Mouse (Mus musculus) CD4-positive helper T cell, adult 2 months (primary cell): ENCODE data around the gene Rhot2.
A peak's percentile ranks its signal among the peaks of the same experiment; 100 is the strongest.
"Not testable (repeated sequence)": the region's sequence is repeated elsewhere in the genome, so short reads cannot be mapped to it uniquely, and the experiment has no call there.

ENCODE experiments used
- DNase-seq: peaks from one replicate; pipeline ENCODE4 v3.0.0-alpha.2; 2012; ENCODE audit warnings: low read depth, missing footprints, low spot score

Rhot2 gene

GRCm38 (mm10) chr17:25874721-25875170, 30.1 kb upstream of the Rhot2 start, which contains the start of gene Mettl26:
Gene Mettl26 (plus strand): TSS chr17:25875074.
- DNase-seq, result peak; percentile 91

- no peak for DNase-seq
These were observed 29.6 kb upstream of the Rhot2 start for GRCm38 (mm10) chr17:25874148-25874720.

- no peak for DNase-seq
These were observed 28.9 kb upstream of the Rhot2 start for GRCm38 (mm10) chr17:25873405-25874147.

- no peak for DNase-seq
These were observed 28.0 kb upstream of the Rhot2 start for GRCm38 (mm10) chr17:25872676-25873075.

GRCm38 (mm10) chr17:25871566-25871965, 26.9 kb upstream of the Rhot2 start:
- DNase-seq, result not testable (repeated sequence)

GRCm38 (mm10) chr17:25869954-25870353, 25.3 kb upstream of the Rhot2 start:
- DNase-seq, result no peak

- DNase-seq, result no peak
These were observed 24.8 kb upstream of the Rhot2 start for GRCm38 (mm10) chr17:25869498-25869897.

GRCm38 (mm10) chr17:25868601-25869191, 24.0 kb upstream of the Rhot2 start, which contains the start of gene Mcrip2:
Gene Mcrip2 (minus strand): TSS chr17:25868764.
- DNase-seq, result peak; percentile 70

GRCm38 (mm10) chr17:25867836-25868600, 23.4 kb upstream of the Rhot2 start:
- DNase-seq, result no peak

- DNase-seq, result peak; percentile 45
These were observed 22.8 kb upstream of the Rhot2 start for GRCm38 (mm10) chr17:25867509-25867835.

GRCm38 (mm10) chr17:25866172-25866571, 21.5 kb upstream of the Rhot2 start:
- DNase-seq, result no peak

GRCm38 (mm10) chr17:25865288-25865687, 20.6 kb upstream of the Rhot2 start:
- DNase-seq, result no peak

GRCm38 (mm10) chr17:25864311-25864710, 19.7 kb upstream of the Rhot2 start:
- DNase-seq, result no peak

- no peak for DNase-seq
These were observed 19.0 kb upstream of the Rhot2 start for GRCm38 (mm10) chr17:25863681-25864080.

- DNase-seq, result no peak
These were observed 17.3 kb upstream of the Rhot2 start for GRCm38 (mm10) chr17:25861704-25862612.

- DNase-seq, result peak; percentile 96
These were observed 16.4 kb upstream of the Rhot2 start, which contains the start of gene Wdr90 for GRCm38 (mm10) chr17:25860832-25861703. Gene Wdr90 (minus strand): TSS chr17:25861501.

- no peak for DNase-seq
These were observed 15.6 kb upstream of the Rhot2 start for GRCm38 (mm10) chr17:25860229-25860628.

- no peak for DNase-seq
These were observed 835 bp downstream of the Rhot2 start for GRCm38 (mm10) chr17:25843636-25844395.

GRCm38 (mm10) chr17:25843122-25843521, 1.5 kb downstream of the Rhot2 start:
- no peak for DNase-seq
